Mouse (Mus musculus): ENCODE measurements around the gene Btbd11. TPM values are rescaled to one million over a fixed set of nuclear protein-coding genes. Genes with fewer than 3 reads are reported as not detected.

The Btbd11 gene
- polyA plus RNA-seq, 1 experiment from 2014 or later: 7.1 TPM

GRCm38 (mm10) chr10:85371309-85371708 lies 15.3 kb upstream of the Btbd11 start:
- Histone ChIP-seq H3K4me1 (ENCODE audit: control insufficient read depth, insufficient read depth, low read length) (no peaks in the 10 kb centered on the region), H3K4me2 (ENCODE audit: low read length) (no peak overlapping the region), H3K4me3 (ENCODE audit: low read depth, low read length) (no peak overlapping the region), H3K9ac (ENCODE audit: low read length) (no peak overlapping the region), H3K27ac (ENCODE audit: low read depth, low read length) (no peak overlapping the region), H3K36me3 (ENCODE audit: control insufficient read depth, insufficient read depth, low read length) (no peaks in the 10 kb centered on the region), H3K27me3 (replicated peaks; ENCODE audit: control insufficient read depth, insufficient read depth, low read length) (no peaks in the 10 kb centered on the region), H3K9me3 (replicated peaks; ENCODE audit: control insufficient read depth, low read length) (no peaks in the 10 kb centered on the region)
- no peak for ATAC-seq
- 84% methylated on average over 2 of the region's 2 CpGs for WGBS
- no peak for DNase-seq (ENCODE audit: low spot score)

GRCm38 (mm10) chr10:85372108-85372507 lies 14.5 kb upstream of the Btbd11 start:
- no peaks in the 10 kb centered on the region for H3K4me1 ChIP-seq (ENCODE audit: control insufficient read depth, insufficient read depth, low read length)
- no peak overlapping the region for H3K9ac ChIP-seq (ENCODE audit: low read length)
- ATAC-seq (no peak), DNase-seq (ENCODE audit: low spot score) (no peak)
- no peaks in the 10 kb centered on the region for H3K27me3 ChIP-seq (replicated peaks; ENCODE audit: control insufficient read depth, insufficient read depth, low read length)
- H3K27ac ChIP-seq (ENCODE audit: low read depth, low read length): no peak overlapping the region
- no peak overlapping the region for H3K4me2 ChIP-seq (ENCODE audit: low read length)
- 82% methylated on average over 4 of the region's 4 CpGs for WGBS
- no peak overlapping the region for H3K4me3 ChIP-seq (ENCODE audit: low read depth, low read length)
- H3K36me3 ChIP-seq (ENCODE audit: control insufficient read depth, insufficient read depth, low read length): no peaks in the 10 kb centered on the region
- no peaks in the 10 kb centered on the region for H3K9me3 ChIP-seq (replicated peaks; ENCODE audit: control insufficient read depth, low read length)

GRCm38 (mm10) chr10:85378972-85379371 lies 7.6 kb upstream of the Btbd11 start:
- Histone ChIP-seq H3K9ac (ENCODE audit: low read length) (no peak overlapping the region), H3K4me2 (ENCODE audit: low read length) (no peak overlapping the region), H3K36me3 (ENCODE audit: control insufficient read depth, insufficient read depth, low read length) (no peaks in the 10 kb centered on the region), H3K9me3 (replicated peaks; ENCODE audit: control insufficient read depth, low read length) (no peaks in the 10 kb centered on the region), H3K27me3 (replicated peaks; ENCODE audit: control insufficient read depth, insufficient read depth, low read length) (no peaks in the 10 kb centered on the region), H3K27ac (ENCODE audit: low read depth, low read length) (no peak overlapping the region), H3K4me1 (ENCODE audit: control insufficient read depth, insufficient read depth, low read length) (no peaks in the 10 kb centered on the region), H3K4me3 (ENCODE audit: low read depth, low read length) (no peak overlapping the region)
- DNase-seq (ENCODE audit: low spot score): no peak
- no peak for ATAC-seq
- 28% methylated on average over 8 of the region's 8 CpGs for WGBS

GRCm38 (mm10) chr10:85382981-85383380 lies 3.6 kb upstream of the Btbd11 start:
- no peak overlapping the region for H3K4me2 ChIP-seq (ENCODE audit: low read length)
- peaks cover 5% of the 10 kb centered on the region; the same call in 1 of the 2 replicates for H3K4me1 ChIP-seq (ENCODE audit: control insufficient read depth, insufficient read depth, low read length)
- 89% methylated on average over 7 of the region's 7 CpGs for WGBS
- no peak overlapping the region for H3K27ac ChIP-seq (ENCODE audit: low read depth, low read length)
- ATAC-seq (no peak), DNase-seq (ENCODE audit: low spot score) (no peak)
- H3K27me3 ChIP-seq (replicated peaks; ENCODE audit: control insufficient read depth, insufficient read depth, low read length): 0 out of 2 replicates have a peak, but pooled peaks cover 3% of the 10 kb centered on the region
- H3K4me3 ChIP-seq (ENCODE audit: low read depth, low read length): no peak overlapping the region
- no peak overlapping the region for H3K9ac ChIP-seq (ENCODE audit: low read length)
- no peaks in the 10 kb centered on the region for H3K9me3 ChIP-seq (replicated peaks; ENCODE audit: control insufficient read depth, low read length)
- no peaks in the 10 kb centered on the region for H3K36me3 ChIP-seq (ENCODE audit: control insufficient read depth, insufficient read depth, low read length)

GRCm38 (mm10) chr10:85387219-85388070 lies 831 bp downstream of the Btbd11 start:
- 0 out of 2 replicates have a peak, but pooled peaks cover 7% of the 10 kb centered on the region for H3K27me3 ChIP-seq (replicated peaks; ENCODE audit: control insufficient read depth, insufficient read depth, low read length)
- peak; percentile 25 for ATAC-seq
- peaks cover 7% of the 10 kb centered on the region; the same call in 1 of the 2 replicates for H3K4me1 ChIP-seq (ENCODE audit: control insufficient read depth, insufficient read depth, low read length)
- no peak overlapping the region for H3K27ac ChIP-seq (ENCODE audit: low read depth, low read length)
- H3K4me3 ChIP-seq (ENCODE audit: low read depth, low read length): peak overlapping the region; percentile 41
- peak overlapping the region; percentile 99 for H3K4me2 ChIP-seq (ENCODE audit: low read length)
- no peaks in the 10 kb centered on the region for H3K36me3 ChIP-seq (ENCODE audit: control insufficient read depth, insufficient read depth, low read length)
- H3K9me3 ChIP-seq (replicated peaks; ENCODE audit: control insufficient read depth, low read length): no peaks in the 10 kb centered on the region
- peak overlapping the region; percentile 66 for H3K9ac ChIP-seq (ENCODE audit: low read length)
- DNase-seq (ENCODE audit: low spot score): peak; percentile 68
- under 1% methylated on average over 76 of the region's 78 CpGs for WGBS

GRCm38 (mm10) chr10:85388071-85388750 lies 1.6 kb downstream of the Btbd11 start:
- peaks cover 7% of the 10 kb centered on the region; the same call in 1 of the 2 replicates for H3K4me1 ChIP-seq (ENCODE audit: control insufficient read depth, insufficient read depth, low read length)
- peak overlapping the region; percentile 66 for H3K9ac ChIP-seq (ENCODE audit: low read length)
- ATAC-seq: no peak
- 2% methylated on average over 50 of the region's 50 CpGs for WGBS
- DNase-seq (ENCODE audit: low spot score): peak; percentile 14
- H3K9me3 ChIP-seq (replicated peaks; ENCODE audit: control insufficient read depth, low read length): no peaks in the 10 kb centered on the region
- H3K27ac ChIP-seq (ENCODE audit: low read depth, low read length): no peak overlapping the region
- peak overlapping the region; percentile 41 for H3K4me3 ChIP-seq (ENCODE audit: low read depth, low read length)
- H3K27me3 ChIP-seq (replicated peaks; ENCODE audit: control insufficient read depth, insufficient read depth, low read length): 0 out of 2 replicates have a peak, but pooled peaks cover 7% of the 10 kb centered on the region
- H3K4me2 ChIP-seq (ENCODE audit: low read length): peak overlapping the region; percentile 99
- H3K36me3 ChIP-seq (ENCODE audit: control insufficient read depth, insufficient read depth, low read length): no peaks in the 10 kb centered on the region

GRCm38 (mm10) chr10:85388751-85389115 lies 2.1 kb downstream of the Btbd11 start:
- DNase-seq (ENCODE audit: low spot score): peak; percentile 59
- Histone ChIP-seq H3K9ac (ENCODE audit: low read length) (peak overlapping the region; percentile 66), H3K4me2 (ENCODE audit: low read length) (peak overlapping the region; percentile 99), H3K27me3 (replicated peaks; ENCODE audit: control insufficient read depth, insufficient read depth, low read length) (0 out of 2 replicates have a peak, but pooled peaks cover 7% of the 10 kb centered on the region), H3K27ac (ENCODE audit: low read depth, low read length) (no peak overlapping the region), H3K9me3 (replicated peaks; ENCODE audit: control insufficient read depth, low read length) (no peaks in the 10 kb centered on the region), H3K36me3 (ENCODE audit: control insufficient read depth, insufficient read depth, low read length) (no peaks in the 10 kb centered on the region), H3K4me3 (ENCODE audit: low read depth, low read length) (peak overlapping the region; percentile 41), H3K4me1 (ENCODE audit: control insufficient read depth, insufficient read depth, low read length) (peaks cover 8% of the 10 kb centered on the region; the same call in 1 of the 2 replicates)
- no peak for ATAC-seq
- WGBS: 2% methylated on average over 9 of the region's 9 CpGs

- DNase-seq (ENCODE audit: low spot score): peak; percentile 25
- peak overlapping the region; percentile 99 for H3K4me2 ChIP-seq (ENCODE audit: low read length)
- no peaks in the 10 kb centered on the region for H3K36me3 ChIP-seq (ENCODE audit: control insufficient read depth, insufficient read depth, low read length)
- no peak overlapping the region for H3K9ac ChIP-seq (ENCODE audit: low read length)
- no peak for ATAC-seq
- no peak overlapping the region for H3K27ac ChIP-seq (ENCODE audit: low read depth, low read length)
- 0 out of 2 replicates have a peak, but pooled peaks cover 7% of the 10 kb centered on the region for H3K27me3 ChIP-seq (replicated peaks; ENCODE audit: control insufficient read depth, insufficient read depth, low read length)
- H3K4me1 ChIP-seq (ENCODE audit: control insufficient read depth, insufficient read depth, low read length): peaks cover 14% of the 10 kb centered on the region; the same call in 1 of the 2 replicates
- peak overlapping the region; percentile 41 for H3K4me3 ChIP-seq (ENCODE audit: low read depth, low read length)
- H3K9me3 ChIP-seq (replicated peaks; ENCODE audit: control insufficient read depth, low read length): no peaks in the 10 kb centered on the region
- 52% methylated on average over 23 of the region's 23 CpGs for WGBS
Measured at GRCm38 (mm10) chr10:85389286-85390139, 2.9 kb downstream of the Btbd11 start.
